Mouse (Mus musculus): ENCODE measurements at regions not wholly inside any gene's neighbourhood (a gene's known extent, or its start where the extent isn't known, plus 50 kb on each side); places are given as distances from the start of the nearest gene placed in this dataset.

- no peak for DNase-seq
Observed at GRCm38 (mm10) chr2:33981321-33981720, 93.6 kb upstream of the Mvb12b start.

GRCm38 (mm10) chr2:33980884-33981283 lies 93.1 kb upstream of the Mvb12b start:
- DNase-seq = no peak

GRCm38 (mm10) chr2:33979276-33979675 lies 91.5 kb upstream of the Mvb12b start:
- no peak for DNase-seq

- no peak for DNase-seq
Observed at GRCm38 (mm10) chr2:33978550-33978949, 90.8 kb upstream of the Mvb12b start.

GRCm38 (mm10) chr2:33977576-33978352 lies 90.0 kb upstream of the Mvb12b start:
- no peak for DNase-seq

GRCm38 (mm10) chr2:33977151-33977550 lies 89.4 kb upstream of the Mvb12b start:
- no peak for DNase-seq

GRCm38 (mm10) chr2:33976183-33976582 lies 88.4 kb upstream of the Mvb12b start:
- DNase-seq = no peak

- DNase-seq = peak; percentile 29 to 46
Observed at GRCm38 (mm10) chr2:33975423-33976127, 87.8 kb upstream of the Mvb12b start.

- no peak for DNase-seq
Observed at GRCm38 (mm10) chr2:33974737-33975422, 87.1 kb upstream of the Mvb12b start.

GRCm38 (mm10) chr2:33974031-33974430 lies 86.3 kb upstream of the Mvb12b start:
- DNase-seq = no peak

- peak; percentile 79 for DNase-seq
Observed at GRCm38 (mm10) chr2:33973213-33973834, 85.6 kb upstream of the Mvb12b start.

GRCm38 (mm10) chr2:33966984-33967421 lies 79.3 kb upstream of the Mvb12b start:
- DNase-seq = peak; percentile 43 to 53

- no peak for DNase-seq
Observed at GRCm38 (mm10) chr2:33966389-33966983, 78.7 kb upstream of the Mvb12b start.

GRCm38 (mm10) chr2:33964096-33964495 lies 76.3 kb upstream of the Mvb12b start:
- DNase-seq = no peak

- DNase-seq = no peak
Observed at GRCm38 (mm10) chr2:33962355-33963037, 74.8 kb upstream of the Mvb12b start.

GRCm38 (mm10) chr2:33961566-33961965 lies 73.8 kb upstream of the Mvb12b start:
- DNase-seq = no peak

GRCm38 (mm10) chr2:33957754-33958153 lies 70.0 kb upstream of the Mvb12b start:
- no peak for DNase-seq

- no peak for DNase-seq
Observed at GRCm38 (mm10) chr2:33944301-33944700, 56.6 kb upstream of the Mvb12b start.

GRCm38 (mm10) chr2:33942085-33942484 lies 54.3 kb upstream of the Mvb12b start:
- no peak for DNase-seq

- no peak for DNase-seq
Observed at GRCm38 (mm10) chr2:33941316-33941715, 53.6 kb upstream of the Mvb12b start.

GRCm38 (mm10) chr2:33939836-33940235 lies 52.1 kb upstream of the Mvb12b start:
- no peak for DNase-seq

Measured in cerebellum, postnatal 36 days (tissue).